9 mouse cellular contexts compared by ENCODE assay signal in the genomic region with DNA sequence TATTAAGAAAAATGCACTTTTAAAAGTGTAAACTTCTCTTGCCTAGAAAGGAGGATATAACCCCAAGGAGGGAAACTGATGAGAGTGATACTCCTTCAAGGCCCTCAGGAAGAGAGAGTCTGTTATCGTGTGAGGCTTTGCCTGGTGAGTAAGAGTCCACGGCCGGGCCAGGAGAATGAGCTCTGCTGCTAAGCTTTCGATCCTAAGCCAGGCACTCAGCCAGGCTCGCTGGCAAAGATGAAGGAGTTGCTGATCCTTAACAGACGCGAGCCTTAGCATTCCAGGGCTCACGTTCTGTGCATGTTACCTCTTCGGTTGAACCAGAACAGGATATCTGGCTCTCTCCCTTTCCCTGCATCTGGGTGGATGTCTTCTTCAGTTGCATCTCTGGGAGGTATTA. TPM values are rescaled to one million over a fixed set of nuclear protein-coding genes. Genes with fewer than 3 reads are reported as not detected.
A peak's percentile ranks its signal among the peaks of the same experiment; 100 is the strongest.
DNase-seq lines count a peak whose midpoint lies in the region; ATAC-seq and TF ChIP-seq lines count a peak whose summit lies in the region.
"Had no signal": no experiment of that assay in that cellular context is flagged by ENCODE, and none has a peak within 500 bp of the region (broad histone marks: within the 10 kb centered on the region; RNA-seq: fewer than 3 reads in every experiment).

No protein-coding gene starts in this region.

- no peak overlapping the region for H3K27ac ChIP-seq in forebrain, embryonic 14.5 days (ENCODE audit: low read depth, low read length)
- H3K27ac ChIP-seq in forebrain, embryonic 16.5 days (ENCODE audit: low read length): no peak overlapping the region
- H3K27ac ChIP-seq: macrophage had no signal

- WGBS in forebrain, embryonic 14.5 days: 61% methylated on average over 9 of the region's 9 CpGs
- WGBS in forebrain, embryonic 16.5 days: 51% methylated on average over 9 of the region's 9 CpGs
- 44% methylated on average over 9 of the region's 9 CpGs for WGBS in lung, adult 2 months

- no peak overlapping the region for H3K4me3 ChIP-seq in forebrain, embryonic 14.5 days (ENCODE audit: low read depth, low read length)
- no peak overlapping the region for H3K4me3 ChIP-seq in forebrain, embryonic 16.5 days (replicated peaks; ENCODE audit: low read length)
- no peak overlapping the region for H3K4me3 ChIP-seq in lung, adult 2 months (replicated peaks; ENCODE audit: extremely low read depth, low read depth, low read length)

- no peak for TF ChIP-seq POLR2A in lung, adult 2 months (IDR thresholded peaks at IDR 0.05; ENCODE audit: borderline replicate concordance, extremely low read depth, low read depth, low read length)

- no peak overlapping the region for H3K9ac ChIP-seq in forebrain, embryonic 14.5 days (ENCODE audit: low read length)
- no peak overlapping the region for H3K9ac ChIP-seq in forebrain, embryonic 16.5 days (replicated peaks; ENCODE audit: low read depth, low read length)

- no peak overlapping the region for H3K4me2 ChIP-seq in forebrain, embryonic 14.5 days (ENCODE audit: low read length)
- no peak overlapping the region for H3K4me2 ChIP-seq in forebrain, embryonic 16.5 days (ENCODE audit: low read length)

- no peaks in the 10 kb centered on the region for H3K36me3 ChIP-seq in forebrain, embryonic 14.5 days (ENCODE audit: control insufficient read depth, insufficient read depth, low read length)
- H3K36me3 ChIP-seq in forebrain, embryonic 16.5 days (ENCODE audit: control insufficient read depth, insufficient read depth): no peaks in the 10 kb centered on the region

- TF ChIP-seq CTCF in lung, adult 2 months (IDR thresholded peaks at IDR 0.05; ENCODE audit: insufficient read depth, low read length): no peak

- DNase-seq in forebrain, embryonic 14.5 days (ENCODE audit: low spot score): peak; percentile 52
- DNase-seq in heart, adult 8-10 months (ENCODE audit: low spot score): peak; percentile 48
- peak; percentile 59 for DNase-seq in lung, adult 2 months
- DNase-seq in urinary bladder, postnatal 36 days (ENCODE audit: low spot score in 2 of 2): peak; percentile 44 to 78
- no peak for DNase-seq in left cerebral cortex, adult 8-10 months (ENCODE audit: low spot score in 2 of 2)
- no peak for DNase-seq in frontal cortex, postnatal 25 days (ENCODE audit: low spot score in 2 of 2)

- no peak for ATAC-seq in forebrain, embryonic 14.5 days
- no peak for ATAC-seq in forebrain, embryonic 16.5 days
- peak; percentile 67 for ATAC-seq in cerebellum, adult (ENCODE audit: insufficient number of reproducible peaks, low FRiP score, low TSS enrichment)

- no peaks in the 10 kb centered on the region for H3K4me1 ChIP-seq in forebrain, embryonic 14.5 days (ENCODE audit: control insufficient read depth, insufficient read depth, low read length)
- no peaks in the 10 kb centered on the region for H3K4me1 ChIP-seq in forebrain, embryonic 16.5 days (replicated peaks; ENCODE audit: control insufficient read depth, insufficient read depth, low read length)
- H3K4me1 ChIP-seq in lung, adult 2 months (ENCODE audit: control insufficient read depth, insufficient read depth, low read length): no peaks in the 10 kb centered on the region

- no peaks in the 10 kb centered on the region for H3K9me3 ChIP-seq in forebrain, embryonic 14.5 days (replicated peaks; ENCODE audit: control insufficient read depth, low read length)
- H3K9me3 ChIP-seq in forebrain, embryonic 16.5 days (ENCODE audit: control insufficient read depth, low read length): no peaks in the 10 kb centered on the region

- no peaks in the 10 kb centered on the region for H3K27me3 ChIP-seq in forebrain, embryonic 14.5 days (replicated peaks; ENCODE audit: control insufficient read depth, insufficient read depth, low read length)
- H3K27me3 ChIP-seq in forebrain, embryonic 16.5 days (replicated peaks; ENCODE audit: control insufficient read depth, insufficient read depth, low read length): no peaks in the 10 kb centered on the region

RNA-seq across cellular contexts. Expression of a gene that starts 11.8 kb away (rescaled TPM):
- 7.4 and 8.8 TPM in 2 replicates for polyA plus RNA-seq in forebrain, embryonic 14.5 days (2014; fragmentation: Nextera tagmentation; extraction: Ambion mirVana)
- polyA plus RNA-seq in forebrain, embryonic 16.5 days (2015; fragmentation: Nextera tagmentation; extraction: Ambion mirVana): 5.1 and 6.1 TPM in 2 replicates
- not detected for total RNA-seq in heart, adult 8-10 months (2022)
- polyA plus RNA-seq in lung, adult 2 months (2012; rRNA removed): 7.1 and 9.5 TPM in 2 replicates
- total RNA-seq in left cerebral cortex, adult 8-10 months (2022): 1 to 10 TPM; 4.0 to 5.3 (median 4.5) TPM

Comparison
In these comparisons a context has a peak if more than half of its experiments do, and no peak if none do; other contexts are left out.
1. DNase-seq: peak in forebrain, embryonic 14.5 days (single experiment), heart, adult 8-10 months (single experiment), lung, adult 2 months (single experiment) and urinary bladder, postnatal 36 days (2 of 2); none in left cerebral cortex, adult 8-10 months (0 of 2) and frontal cortex, postnatal 25 days (0 of 2).